Mouse (Mus musculus) heart, embryonic 11.5 days (tissue): ENCODE data around the gene Phox2a. TPM values are rescaled to one million over a fixed set of nuclear protein-coding genes. Genes with fewer than 3 reads are reported as not detected.
A peak's percentile ranks its signal among the peaks of the same experiment; 100 is the strongest.

Experiments
- ATAC-seq: fragments of 200-750 bp; cut with Nextera tagmentation; replicated peaks from 2 replicates; pipeline ENCODE4 v1.8.0; 2017; ENCODE audit warnings: moderate library complexity; ENCODE audit not compliant: insufficient number of reproducible peaks, low FRiP score, low TSS enrichment
- H3K27ac ChIP-seq: fragments of 300-500 bp; sonication (generic); 2 replicates; pipeline ENCODE4 v1.5.1; 2014; ENCODE audit warnings: mild to moderate bottlenecking, low read depth, low read length
- H3K27me3 ChIP-seq: fragments of 300-500 bp; sonication (generic); 2 replicates; pipeline ENCODE4 v1.6.1; 2014; ENCODE audit warnings: mild to moderate bottlenecking, low read length, mixed read lengths; ENCODE audit not compliant: control insufficient read depth, insufficient read depth
- H3K36me3 ChIP-seq: fragments of 300-500 bp; sonication (generic); 2 replicates; pipeline ENCODE4 v1.6.1; 2014; ENCODE audit warnings: mild to moderate bottlenecking, low read length, moderate library complexity, mixed read lengths; ENCODE audit not compliant: control insufficient read depth, insufficient read depth
- H3K4me1 ChIP-seq: fragments of 300-500 bp; sonication (generic); 2 replicates; pipeline ENCODE4 v1.6.1; 2014; ENCODE audit warnings: low read length; ENCODE audit not compliant: control insufficient read depth, insufficient read depth
- H3K4me2 ChIP-seq: fragments of 300-500 bp; sonication (generic); 2 replicates; pipeline ENCODE4 v1.6.1; 2014; ENCODE audit warnings: mild to moderate bottlenecking, moderate library complexity
- H3K4me3 ChIP-seq: fragments of 300-500 bp; sonication (generic); 2 replicates; pipeline ENCODE4 v1.5.1; 2014; ENCODE audit warnings: low read depth, low read length
- H3K9ac ChIP-seq: fragments of 300-500 bp; sonication (generic); 2 replicates; pipeline ENCODE4 v1.6.1; 2014; ENCODE audit warnings: mild to moderate bottlenecking, low read depth, low read length, moderate library complexity
- H3K9me3 ChIP-seq: fragments of 300-500 bp; sonication (generic); replicated peaks from 2 replicates; pipeline ENCODE4 v1.6.1; 2016; ENCODE audit warnings: low read length; ENCODE audit not compliant: control insufficient read depth
- WGBS: fragments of 180-500 bp; shearing (Covaris S2); extraction: QIAGEN DNeasy Blood & Tissue Kit; methylation state at CpG from one replicate; pipeline ENCODE4 v1.1.7; 2014; ENCODE audit not compliant: insufficient replicate concordance; 5-methylcytosine and 5-hydroxymethylcytosine counted together
- polyA plus RNA-seq: library from polyadenylated mRNA; unstranded; fragments of >200 nt; fragmentation: Nextera tagmentation; extraction: Ambion mirVana; gene quantifications from 2 replicates; pipeline ENCODE4 v1.2.1, GENCODE M21; 2014

Gene Phox2a
- not detected in 2 replicates for polyA plus RNA-seq

- Histone ChIP-seq H3K27me3 (peaks cover 57% of the 10 kb centered on the region), H3K9ac (0 out of 2 replicates have a peak within 1 kb of the TSS, but pooled peaks have one; percentile 10), H3K4me2 (peak within 1 kb of the TSS; percentile 66), H3K36me3 (no peaks in the 10 kb centered on the region), H3K9me3 (no peaks in the 10 kb centered on the region), H3K4me3 (peak within 1 kb of the TSS; percentile 40), H3K4me1 (peaks cover 27% of the 10 kb centered on the region), H3K27ac (no peak within 1 kb of the TSS)
- WGBS = 2% methylated on average over 26 of the region's 45 CpGs
- ATAC-seq = no peak
Measured at GRCm38 (mm10) chr7:101817861-101818401, at the start of gene Phox2a. TSS of gene Phox2a (plus strand) at chr7:101818313.

GRCm38 (mm10) chr7:101770051-101770450 is 48.1 kb upstream of the Phox2a start:
- 75% methylated on average over 7 of the region's 7 CpGs for WGBS
- Histone ChIP-seq H3K4me3 (no peak overlapping the region), H3K9me3 (no peaks in the 10 kb centered on the region), H3K27me3 (no peaks in the 10 kb centered on the region), H3K27ac (no peak overlapping the region), H3K9ac (no peak overlapping the region), H3K4me1 (peaks cover 13% of the 10 kb centered on the region), H3K4me2 (no peak overlapping the region), H3K36me3 (no peaks in the 10 kb centered on the region)
- no peak for ATAC-seq

- Histone ChIP-seq H3K4me2 (no peak overlapping the region), H3K27me3 (no peaks in the 10 kb centered on the region), H3K27ac (no peak overlapping the region), H3K9ac (no peak overlapping the region), H3K9me3 (no peaks in the 10 kb centered on the region), H3K4me3 (no peak overlapping the region), H3K36me3 (no peaks in the 10 kb centered on the region), H3K4me1 (peaks cover 13% of the 10 kb centered on the region)
- 42% methylated on average over 1 of the region's 1 CpGs for WGBS
- ATAC-seq = no peak
Measured at GRCm38 (mm10) chr7:101771604-101772003, 46.5 kb upstream of the Phox2a start.

- peaks cover 13% of the 10 kb centered on the region for H3K4me1 ChIP-seq
- no peaks in the 10 kb centered on the region for H3K27me3 ChIP-seq
- no peak for ATAC-seq
- H3K4me3 ChIP-seq = no peak overlapping the region
- H3K36me3 ChIP-seq = no peaks in the 10 kb centered on the region
- 58% methylated on average over 8 of the region's 8 CpGs for WGBS
- H3K27ac ChIP-seq = no peak overlapping the region
- no peak overlapping the region for H3K9ac ChIP-seq
- no peak overlapping the region for H3K4me2 ChIP-seq
- no peaks in the 10 kb centered on the region for H3K9me3 ChIP-seq
Measured at GRCm38 (mm10) chr7:101772687-101773086, 45.4 kb upstream of the Phox2a start.

GRCm38 (mm10) chr7:101777053-101777452 is 41.1 kb upstream of the Phox2a start:
- Histone ChIP-seq H3K27ac (no peak overlapping the region), H3K4me2 (no peak overlapping the region), H3K4me3 (no peak overlapping the region), H3K4me1 (peaks cover 3% of the 10 kb centered on the region; the same call in 1 of the 2 replicates), H3K9me3 (no peaks in the 10 kb centered on the region), H3K36me3 (no peaks in the 10 kb centered on the region), H3K27me3 (no peaks in the 10 kb centered on the region), H3K9ac (no peak overlapping the region)
- WGBS = 84% methylated on average over 1 of the region's 1 CpGs
- no peak for ATAC-seq

GRCm38 (mm10) chr7:101820295-101821030 is 2.4 kb downstream of the Phox2a start:
- peaks cover 55% of the 10 kb centered on the region for H3K27me3 ChIP-seq

GRCm38 (mm10) chr7:101821571-101822501 is 3.7 kb downstream of the Phox2a start:
- Histone ChIP-seq H3K4me3 (peak overlapping the region; percentile 53), H3K36me3 (peaks cover 22% of the 10 kb centered on the region), H3K4me2 (peak overlapping the region; percentile 95), H3K27ac (peak overlapping the region; percentile 79), H3K4me1 (peaks cover 29% of the 10 kb centered on the region), H3K9ac (peak overlapping the region; percentile 67), H3K27me3 (peaks cover 50% of the 10 kb centered on the region), H3K9me3 (no peaks in the 10 kb centered on the region)
- WGBS = under 1% methylated on average over 68 of the region's 71 CpGs
- peak; percentile 77 for ATAC-seq

More at GRCm38 (mm10) chr7:101820295-101821030, 2.4 kb downstream of the Phox2a start:
- peaks cover 29% of the 10 kb centered on the region for H3K4me1 ChIP-seq
- peaks cover 9% of the 10 kb centered on the region; the same call in 1 of the 2 replicates for H3K36me3 ChIP-seq
- H3K27ac ChIP-seq = no peak overlapping the region
- H3K4me2 ChIP-seq = peak overlapping the region; percentile 95
- 2% methylated on average over 35 of the region's 35 CpGs for WGBS
- no peak overlapping the region for H3K9ac ChIP-seq
- no peaks in the 10 kb centered on the region for H3K9me3 ChIP-seq
- H3K4me3 ChIP-seq = peak overlapping the region; percentile 53
- no peak for ATAC-seq
